Mouse (Mus musculus): ENCODE results near the gene Rundc3a. TPM values are rescaled to one million over a fixed set of nuclear protein-coding genes. Genes with fewer than 3 reads are reported as not detected.
"Not testable (repeated sequence)": the region's sequence is repeated elsewhere in the genome, so short reads cannot be mapped to it uniquely, and the experiment has no call there.

Gene Rundc3a
- polyA plus RNA-seq, 1 experiment from 2014 or later, result 1.7 TPM

- Histone ChIP-seq H3K4me1 (replicated peaks) (no peaks in the 10 kb centered on the region), H3K4me2 (no peak overlapping the region), H3K9me3 (replicated peaks) (no peaks in the 10 kb centered on the region), H3K27me3 (replicated peaks) (peaks cover 75% of the 10 kb centered on the region), H3K4me3 (no peak overlapping the region), H3K36me3 (no peaks in the 10 kb centered on the region), H3K27ac (ENCODE audit: poor library complexity, severe bottlenecking) (no peak overlapping the region), H3K9ac (no peak overlapping the region)
- ATAC-seq (ENCODE audit: insufficient number of reproducible peaks, low FRiP score), result peak; percentile 45; the same call in 1 of the 2 replicates
- WGBS, result 84% methylated on average over 3 of the region's 3 CpGs
Observed at GRCm38 (mm10) chr11:102355501-102355900, 37.7 kb upstream of the Rundc3a start.

DNA sequence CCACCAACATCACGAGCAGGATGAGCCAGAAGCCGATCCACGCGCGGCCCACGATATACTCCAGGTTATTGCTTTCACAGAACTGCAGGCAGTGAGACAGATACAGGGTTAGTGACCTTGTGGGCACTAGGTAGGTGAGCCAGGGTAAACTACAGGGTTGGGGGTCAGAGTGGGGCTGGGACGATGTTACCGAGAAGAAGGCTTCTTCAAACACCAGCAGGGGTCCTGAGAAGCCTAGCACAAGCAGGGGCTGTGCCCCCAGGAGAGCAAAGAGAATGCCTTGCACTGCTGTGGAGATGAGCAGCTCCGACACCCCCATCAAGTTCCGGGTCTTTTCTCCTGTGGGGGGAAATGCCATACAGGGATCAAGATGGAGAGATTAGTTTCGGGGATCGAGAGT lies 37.0 kb upstream of the Rundc3a start:
- WGBS, result 72% methylated on average over 12 of the region's 12 CpGs
- ATAC-seq (ENCODE audit: insufficient number of reproducible peaks, low FRiP score), result no peak
- no peaks in the 10 kb centered on the region for H3K9me3 ChIP-seq (replicated peaks)
- H3K27ac ChIP-seq (ENCODE audit: poor library complexity, severe bottlenecking), result no peak overlapping the region
- 0 out of 2 replicates have a peak overlapping the region, but pooled peaks have one; percentile 15 for H3K4me2 ChIP-seq
- H3K9ac ChIP-seq, result no peak overlapping the region
- peaks cover 78% of the 10 kb centered on the region for H3K27me3 ChIP-seq (replicated peaks)
- H3K36me3 ChIP-seq, result no peaks in the 10 kb centered on the region
- no peaks in the 10 kb centered on the region for H3K4me1 ChIP-seq (replicated peaks)
- no peak overlapping the region for H3K4me3 ChIP-seq

DNA sequence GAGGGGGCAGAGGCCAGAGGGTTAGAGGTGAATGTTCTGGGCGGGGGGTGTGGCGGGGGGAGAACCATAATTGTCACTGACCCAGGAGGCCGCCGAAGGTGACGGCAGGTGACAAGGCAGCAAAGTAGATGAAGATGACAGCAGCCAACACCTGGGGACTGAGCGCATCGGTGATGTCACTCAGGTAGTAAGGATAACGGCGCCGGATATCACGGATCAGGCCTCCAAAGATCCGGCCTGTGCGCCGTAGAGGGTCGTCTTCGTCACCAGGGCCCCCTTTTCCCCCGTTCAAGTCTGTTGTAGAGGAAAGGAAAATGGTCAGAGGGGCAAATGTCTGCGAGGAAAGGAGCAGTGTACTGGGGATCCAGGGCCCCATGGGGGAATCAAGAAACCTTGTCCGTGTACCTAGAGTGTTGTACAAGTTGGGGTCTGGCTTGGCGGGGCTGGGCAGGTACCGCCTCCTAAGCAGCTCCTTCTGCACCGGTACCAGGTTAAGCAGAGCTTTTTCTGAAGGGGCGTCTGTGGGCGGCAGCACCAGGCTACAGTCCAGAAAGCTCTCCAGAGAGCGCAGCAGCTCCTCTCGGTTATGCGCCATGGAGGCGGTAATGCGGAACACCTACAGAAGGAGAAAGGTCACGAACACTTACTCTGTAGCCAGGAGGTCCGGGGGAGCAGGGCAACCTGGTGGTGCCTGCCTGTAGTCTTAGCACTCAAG lies 36.4 kb upstream of the Rundc3a start:
- H3K4me2 ChIP-seq, result peak overlapping the region; percentile 17; the same call in 1 of the 2 replicates
- H3K4me3 ChIP-seq, result no peak overlapping the region
- H3K4me1 ChIP-seq (replicated peaks), result no peaks in the 10 kb centered on the region
- 54% methylated on average over 31 of the region's 31 CpGs for WGBS
- ATAC-seq (ENCODE audit: insufficient number of reproducible peaks, low FRiP score), result no peak
- H3K9me3 ChIP-seq (replicated peaks), result no peaks in the 10 kb centered on the region
- H3K27me3 ChIP-seq (replicated peaks), result peaks cover 77% of the 10 kb centered on the region
- no peak overlapping the region for H3K27ac ChIP-seq (ENCODE audit: poor library complexity, severe bottlenecking)
- H3K36me3 ChIP-seq, result no peaks in the 10 kb centered on the region
- no peak overlapping the region for H3K9ac ChIP-seq

- Histone ChIP-seq H3K36me3 (no peaks in the 10 kb centered on the region), H3K4me3 (peak overlapping the region; percentile 8), H3K9ac (no peak overlapping the region), H3K27me3 (replicated peaks) (peaks cover 66% of the 10 kb centered on the region), H3K9me3 (replicated peaks) (no peaks in the 10 kb centered on the region), H3K27ac (ENCODE audit: poor library complexity, severe bottlenecking) (no peak overlapping the region), H3K4me1 (replicated peaks) (no peaks in the 10 kb centered on the region), H3K4me2 (peak overlapping the region; percentile 44)
- WGBS, result 66% methylated on average over 10 of the region's 10 CpGs
- no peak for ATAC-seq (ENCODE audit: insufficient number of reproducible peaks, low FRiP score)
Observed at GRCm38 (mm10) chr11:102358365-102358764, 34.8 kb upstream of the Rundc3a start.

DNA sequence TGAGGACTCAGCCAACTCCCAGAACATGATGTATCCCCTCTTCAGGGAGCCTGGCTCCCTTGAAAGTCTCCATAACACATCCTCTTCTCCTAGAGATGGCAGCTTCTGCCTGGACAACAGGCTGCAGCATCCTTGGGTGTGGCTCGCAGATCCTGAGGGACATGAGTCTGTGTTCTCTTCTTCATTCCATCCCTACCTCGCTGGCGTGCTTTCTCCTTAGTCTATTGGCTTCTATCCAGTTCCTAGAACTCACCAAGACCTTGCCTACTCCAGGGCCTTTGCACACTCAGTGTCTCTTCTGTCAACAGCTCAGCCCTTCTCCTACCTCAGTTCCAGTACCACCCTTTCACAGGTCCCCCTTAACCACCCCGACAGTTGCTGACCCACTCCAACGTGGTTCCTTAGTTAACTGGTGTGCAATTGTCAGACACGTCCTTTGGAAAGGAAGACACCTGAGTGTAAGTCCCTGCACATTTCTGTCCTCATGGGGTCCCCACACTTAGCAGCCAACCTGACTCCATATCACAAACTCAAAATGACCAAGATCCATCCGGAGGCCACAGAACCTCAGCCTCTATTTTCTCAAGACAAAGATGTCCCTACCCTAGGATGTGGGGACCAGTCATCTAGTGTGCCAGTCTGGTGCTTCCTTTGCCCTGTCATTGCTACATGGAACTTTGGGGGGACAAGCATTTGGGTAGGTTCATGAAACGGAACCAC lies 31.3 kb upstream of the Rundc3a start:
- peak overlapping the region; percentile 44 for H3K4me2 ChIP-seq
- 77% methylated on average over 8 of the region's 8 CpGs for WGBS
- ATAC-seq (ENCODE audit: insufficient number of reproducible peaks, low FRiP score), result no peak
- H3K4me3 ChIP-seq, result peak overlapping the region; percentile 26
- no peaks in the 10 kb centered on the region for H3K9me3 ChIP-seq (replicated peaks)
- no peak overlapping the region for H3K9ac ChIP-seq
- peaks cover 49% of the 10 kb centered on the region for H3K27me3 ChIP-seq (replicated peaks)
- no peaks in the 10 kb centered on the region for H3K4me1 ChIP-seq (replicated peaks)
- peak overlapping the region; percentile 45; the same call in 1 of the 2 replicates for H3K27ac ChIP-seq (ENCODE audit: poor library complexity, severe bottlenecking)
- no peaks in the 10 kb centered on the region for H3K36me3 ChIP-seq

DNA sequence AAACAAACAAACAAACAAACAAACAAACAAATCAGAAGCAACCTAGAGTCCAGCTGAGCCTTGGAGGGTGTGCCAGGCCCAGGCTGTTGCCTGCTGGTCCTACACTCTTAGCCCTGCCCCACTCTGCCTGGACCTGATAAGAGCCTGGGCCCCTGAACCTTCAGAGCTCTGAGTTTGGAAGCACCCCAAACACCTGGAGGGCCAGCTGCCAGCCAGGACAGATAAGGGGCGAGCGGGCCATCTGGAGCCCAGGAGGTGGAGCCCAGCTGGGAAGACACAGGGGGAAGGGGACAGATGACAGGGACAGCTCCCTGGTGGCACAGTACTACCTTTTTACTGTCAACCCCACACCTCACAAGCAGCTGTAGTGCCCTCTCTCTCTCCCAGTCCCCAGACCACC lies 29.6 kb upstream of the Rundc3a start:
- Histone ChIP-seq H3K27me3 (replicated peaks) (peaks cover 32% of the 10 kb centered on the region; the same call in 1 of the 2 replicates), H3K9ac (no peak overlapping the region), H3K36me3 (no peaks in the 10 kb centered on the region), H3K9me3 (replicated peaks) (no peaks in the 10 kb centered on the region), H3K4me3 (peak overlapping the region; percentile 28), H3K4me1 (replicated peaks) (no peaks in the 10 kb centered on the region), H3K4me2 (no peak overlapping the region), H3K27ac (ENCODE audit: poor library complexity, severe bottlenecking) (peak overlapping the region; percentile 59)
- peak; percentile 82 for ATAC-seq (ENCODE audit: insufficient number of reproducible peaks, low FRiP score)
- WGBS, result 9% methylated on average over 2 of the region's 2 CpGs

- Histone ChIP-seq H3K9me3 (replicated peaks) (no peaks in the 10 kb centered on the region), H3K36me3 (no peaks in the 10 kb centered on the region), H3K4me2 (no peak overlapping the region), H3K4me3 (peak overlapping the region; percentile 28), H3K27ac (ENCODE audit: poor library complexity, severe bottlenecking) (peak overlapping the region; percentile 59), H3K9ac (no peak overlapping the region; the same call in 1 of the 2 replicates), H3K4me1 (replicated peaks) (peaks cover 3% of the 10 kb centered on the region; the same call in 1 of the 2 replicates), H3K27me3 (replicated peaks) (peaks cover 30% of the 10 kb centered on the region; the same call in 1 of the 2 replicates)
- WGBS, result 67% methylated on average over 14 of the region's 14 CpGs
- peak; percentile 85 for ATAC-seq (ENCODE audit: insufficient number of reproducible peaks, low FRiP score)
Observed at GRCm38 (mm10) chr11:102364570-102365371, 28.4 kb upstream of the Rundc3a start.

GRCm38 (mm10) chr11:102365699-102366098 lies 27.5 kb upstream of the Rundc3a start:
- WGBS, result 38% methylated on average over 4 of the region's 4 CpGs
- Histone ChIP-seq H3K4me3 (no peak overlapping the region), H3K27me3 (replicated peaks) (peaks cover 22% of the 10 kb centered on the region; the same call in 1 of the 2 replicates), H3K4me1 (replicated peaks) (peaks cover 6% of the 10 kb centered on the region; the same call in 1 of the 2 replicates), H3K9me3 (replicated peaks) (no peaks in the 10 kb centered on the region), H3K27ac (ENCODE audit: poor library complexity, severe bottlenecking) (peak overlapping the region; percentile 73; the same call in 1 of the 2 replicates), H3K9ac (0 out of 2 replicates have a peak overlapping the region, but pooled peaks have one; percentile 6), H3K4me2 (no peak overlapping the region; the same call in 1 of the 2 replicates), H3K36me3 (no peaks in the 10 kb centered on the region)
- peak; percentile 27; the same call in 1 of the 2 replicates for ATAC-seq (ENCODE audit: insufficient number of reproducible peaks, low FRiP score)

DNA sequence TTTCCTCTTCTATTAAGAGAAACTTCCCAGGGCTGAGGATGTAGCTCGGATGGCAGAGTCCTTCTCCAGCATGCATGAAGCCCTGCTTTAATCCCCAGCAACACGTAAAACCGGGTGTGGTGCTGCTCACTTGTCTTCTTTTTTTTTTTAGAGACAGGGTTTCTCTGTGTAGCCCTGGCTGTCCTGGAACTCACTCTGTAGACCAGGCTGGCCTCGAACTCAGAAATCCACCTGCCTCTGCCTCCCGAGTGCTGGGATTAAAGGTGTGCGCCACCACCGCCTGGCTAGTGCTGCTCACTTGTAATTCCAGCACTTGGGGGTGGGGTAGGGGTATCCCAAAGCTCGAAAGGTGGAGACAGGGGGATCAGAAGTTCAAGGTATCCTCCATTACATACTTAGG lies 27.1 kb upstream of the Rundc3a start, which contains the start of gene Slc4a1:
Gene Slc4a1, minus strand, starts transcription at position 101 of the 400 bp plus-strand sequence.
- not testable (repeated sequence) for H3K4me2 ChIP-seq; H3K4me1 ChIP-seq (replicated peaks); H3K4me3 ChIP-seq; ATAC-seq (ENCODE audit: insufficient number of reproducible peaks, low FRiP score); H3K9me3 ChIP-seq (replicated peaks); H3K36me3 ChIP-seq
- H3K9ac ChIP-seq, result 0 out of 2 replicates have a peak within 1 kb of the TSS, but pooled peaks have one; percentile 6
- 82% methylated on average over 8 of the region's 8 CpGs for WGBS
- H3K27ac ChIP-seq (ENCODE audit: poor library complexity, severe bottlenecking), result peak within 1 kb of the TSS; percentile 73; the same call in 1 of the 2 replicates
- H3K27me3 ChIP-seq (replicated peaks), result peaks cover 18% of the 10 kb centered on the region; the same call in 1 of the 2 replicates

DNA sequence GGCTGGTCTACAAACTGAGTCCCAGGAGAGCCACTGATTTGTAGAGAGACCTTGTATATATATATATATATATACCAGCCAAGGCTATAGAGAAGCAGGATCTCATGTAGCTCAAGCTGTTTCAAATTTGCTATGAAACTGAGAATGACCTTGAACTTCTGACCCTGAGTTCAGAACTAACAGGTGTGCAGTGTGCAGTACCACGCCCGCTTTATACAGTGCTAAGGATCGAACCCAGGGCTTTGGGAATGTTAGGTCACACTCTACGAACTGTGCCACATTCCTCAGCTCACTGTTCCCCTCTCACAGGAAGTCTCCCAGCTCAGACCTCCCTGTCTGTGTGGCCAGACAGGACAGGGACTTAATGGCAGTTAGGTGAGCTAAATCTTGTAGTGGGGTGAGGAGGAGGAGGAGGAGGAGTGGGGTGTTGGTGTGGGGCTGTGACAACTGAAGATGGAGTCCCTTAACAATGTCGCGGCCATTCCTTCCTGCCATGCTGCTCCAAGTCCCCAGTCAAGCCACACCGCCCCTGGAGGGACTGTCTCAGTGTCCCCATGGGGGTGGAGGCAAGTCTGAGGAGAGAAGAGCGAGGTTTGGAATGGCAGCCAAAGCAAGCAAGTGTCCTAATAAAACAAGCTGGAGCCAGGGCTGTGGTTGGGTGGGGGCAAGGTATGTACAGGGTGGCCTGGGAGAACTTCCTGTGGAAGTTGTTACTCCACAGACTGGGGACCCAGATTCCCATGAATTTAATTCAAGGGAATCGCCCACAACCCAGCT lies 25.5 kb upstream of the Rundc3a start:
- WGBS, result 73% methylated on average over 9 of the region's 9 CpGs
- no peak overlapping the region for H3K9ac ChIP-seq
- no peak overlapping the region for H3K4me2 ChIP-seq
- no peaks in the 10 kb centered on the region for H3K9me3 ChIP-seq (replicated peaks)
- H3K36me3 ChIP-seq, result no peaks in the 10 kb centered on the region
- peaks cover 17% of the 10 kb centered on the region; the same call in 1 of the 2 replicates for H3K27me3 ChIP-seq (replicated peaks)
- peaks cover 6% of the 10 kb centered on the region; the same call in 1 of the 2 replicates for H3K4me1 ChIP-seq (replicated peaks)
- no peak for ATAC-seq (ENCODE audit: insufficient number of reproducible peaks, low FRiP score)
- no peak overlapping the region for H3K4me3 ChIP-seq
- no peak overlapping the region for H3K27ac ChIP-seq (ENCODE audit: poor library complexity, severe bottlenecking)
